Mouse (Mus musculus) kidney, postnatal 14 days (tissue): Measurements from ENCODE around the gene Tpk1.
"Not testable (repeated sequence)": the region's sequence is repeated elsewhere in the genome, so short reads cannot be mapped to it uniquely, and the experiment has no call there.

Experiments used
- DNase-seq: peaks from one replicate; pipeline ENCODE4 v3.0.0; 2022; ENCODE audit warnings: mixed read lengths

Gene Tpk1

DNA sequence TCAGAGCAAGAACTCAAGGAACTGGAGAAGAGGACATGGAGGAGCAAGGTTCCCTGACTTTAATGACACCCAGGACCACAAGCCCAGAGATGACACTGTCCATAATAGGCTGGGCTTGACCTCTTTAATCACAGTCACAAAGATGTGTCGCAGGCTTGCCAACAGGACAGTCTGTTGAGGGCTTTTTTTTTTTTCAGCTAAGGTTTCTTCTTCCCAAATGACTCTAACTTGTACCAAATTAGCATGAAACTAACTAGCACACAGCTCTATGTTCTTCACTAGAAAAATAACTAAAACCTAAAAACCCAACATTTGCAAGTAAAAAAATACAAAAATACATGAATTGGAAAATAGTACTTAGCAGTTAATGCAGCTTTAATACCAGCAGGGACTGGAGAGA is 27.2 kb downstream of the Tpk1 start:
- DNase-seq: no peak

DNA sequence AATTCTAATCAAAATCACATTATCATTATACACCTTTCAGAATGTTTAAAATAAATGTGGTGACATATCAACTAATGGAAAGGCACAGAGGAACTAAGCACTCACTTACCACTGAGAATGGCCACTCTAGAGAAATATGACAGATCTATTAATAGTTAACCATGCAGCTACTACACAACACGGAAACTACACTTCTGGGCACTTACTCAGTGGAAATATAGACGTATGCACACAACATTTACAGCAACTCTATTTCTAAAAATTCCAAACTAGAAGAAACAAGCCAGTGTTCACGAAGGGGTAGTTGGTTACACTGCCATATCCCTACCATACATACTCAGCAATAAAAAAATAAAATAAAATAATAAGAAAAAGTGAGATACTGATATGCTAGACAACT is 28.0 kb downstream of the Tpk1 start:
- no peak for DNase-seq

DNA sequence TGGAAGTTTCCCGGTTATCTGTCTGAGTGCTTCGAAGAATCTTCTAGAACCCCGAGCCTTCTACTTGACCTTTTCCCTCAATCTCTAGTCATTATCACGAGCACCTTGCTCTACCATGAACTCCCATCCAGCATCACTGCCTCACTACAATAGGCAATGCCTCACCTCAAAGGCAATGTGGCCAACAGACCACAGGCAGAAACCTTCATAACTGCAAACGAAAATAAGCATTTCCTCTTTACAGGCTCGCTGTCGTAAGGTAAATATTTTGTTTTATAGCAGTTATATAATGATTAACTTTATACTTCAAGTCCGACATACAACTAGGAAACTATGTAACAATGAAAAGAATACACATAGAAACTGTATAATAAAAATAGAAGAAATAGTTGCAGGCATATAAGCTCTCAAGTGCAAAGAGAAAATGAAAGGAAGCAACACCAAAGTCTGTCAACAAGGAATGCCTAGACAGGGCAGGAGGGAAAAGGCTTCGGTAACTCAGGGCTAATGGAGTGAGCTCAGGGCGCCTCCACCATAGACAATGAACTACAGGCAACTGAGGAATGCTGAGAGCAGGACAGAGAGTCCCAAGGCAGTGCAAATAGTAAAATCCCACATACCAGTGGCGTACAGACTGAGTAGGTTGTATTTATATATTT is 29.0 kb downstream of the Tpk1 start:
- no peak for DNase-seq

DNA sequence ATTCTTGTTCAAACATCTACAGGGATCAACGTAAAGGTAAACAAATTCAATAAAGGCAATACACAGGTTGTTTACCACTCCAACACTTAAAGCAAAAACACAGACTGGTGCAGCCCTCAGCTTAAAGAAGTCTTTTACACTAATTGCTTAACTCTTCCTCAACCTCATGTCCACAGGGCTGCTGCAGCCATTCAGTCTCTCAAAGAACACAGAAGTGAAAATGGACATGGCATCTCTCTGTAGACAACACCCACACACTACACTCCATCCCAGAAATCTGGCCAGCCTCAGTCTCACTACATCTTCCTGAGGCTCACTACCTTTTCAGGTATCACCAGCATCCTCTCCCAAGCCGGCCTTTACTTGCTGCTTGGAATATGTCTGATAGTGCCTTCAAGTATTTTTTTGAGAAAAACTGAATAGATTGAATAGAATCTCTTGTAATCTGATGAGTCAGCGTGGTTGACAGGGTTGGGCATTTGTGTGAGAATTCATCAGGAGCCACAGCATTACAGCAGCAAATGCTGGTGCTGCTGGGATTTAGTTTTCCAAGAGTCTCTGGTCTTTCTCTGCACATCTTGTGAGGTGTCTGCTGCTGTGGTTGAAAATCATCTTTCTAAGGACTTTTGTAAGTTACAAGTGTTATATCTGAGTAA is 32.6 kb downstream of the Tpk1 start:
- no peak for DNase-seq

DNA sequence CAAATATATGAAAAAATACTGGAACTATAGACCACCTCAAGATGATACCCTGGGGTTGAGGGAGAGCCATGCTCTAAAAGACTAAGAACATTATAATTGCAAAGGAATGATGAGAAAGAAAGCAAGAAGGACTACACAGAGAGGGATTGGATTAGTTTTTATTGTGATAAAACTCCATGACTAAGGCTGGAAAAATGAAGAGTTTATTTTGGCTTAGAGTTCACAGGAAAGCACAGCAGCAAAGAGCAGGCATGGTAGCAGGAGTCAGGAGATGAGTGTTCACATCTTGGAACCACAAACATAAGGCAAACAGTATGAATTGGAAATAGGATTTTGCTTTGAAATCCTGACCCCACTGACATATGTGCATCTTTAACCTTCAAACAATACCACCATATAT is 33.2 kb downstream of the Tpk1 start:
- no peak for DNase-seq

DNA sequence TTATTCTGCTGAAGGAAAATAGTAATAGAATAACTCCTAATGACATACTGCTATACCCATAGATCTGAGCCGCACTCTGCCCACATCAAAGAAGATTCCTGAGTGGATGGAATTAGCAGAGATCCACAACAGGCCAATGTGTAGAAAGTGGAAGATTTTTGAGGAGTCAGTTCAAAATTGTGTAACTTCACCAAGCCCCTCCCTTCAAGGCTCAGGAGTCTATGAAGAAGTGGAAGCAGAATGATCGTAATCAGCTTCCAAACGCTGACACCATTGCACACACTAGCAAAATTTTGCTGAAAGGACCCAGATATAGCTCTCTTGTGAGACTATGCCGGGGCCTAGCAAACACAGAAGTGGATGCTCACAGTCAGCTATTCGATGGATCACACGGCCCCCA is 42.6 kb downstream of the Tpk1 start:
- DNase-seq: not testable (repeated sequence)

DNA sequence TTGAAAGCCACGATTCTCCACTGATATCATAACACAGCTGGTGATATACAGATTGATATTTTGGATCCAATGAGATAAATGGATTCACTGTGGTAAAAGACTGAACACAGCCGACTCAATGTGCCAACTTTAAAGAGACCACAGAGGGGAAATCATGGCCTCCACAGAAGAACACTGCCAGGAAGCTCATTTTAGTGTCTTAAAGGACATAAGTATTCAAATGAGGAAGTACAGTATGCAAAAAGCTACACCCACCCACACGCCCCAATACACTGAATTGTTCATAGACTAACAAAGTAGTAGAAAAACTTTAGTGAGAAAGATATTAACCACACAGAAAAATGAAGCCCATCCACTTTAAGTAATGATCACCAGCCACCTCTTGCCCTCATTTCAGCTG is 46.8 kb downstream of the Tpk1 start:
- no peak for DNase-seq

DNA sequence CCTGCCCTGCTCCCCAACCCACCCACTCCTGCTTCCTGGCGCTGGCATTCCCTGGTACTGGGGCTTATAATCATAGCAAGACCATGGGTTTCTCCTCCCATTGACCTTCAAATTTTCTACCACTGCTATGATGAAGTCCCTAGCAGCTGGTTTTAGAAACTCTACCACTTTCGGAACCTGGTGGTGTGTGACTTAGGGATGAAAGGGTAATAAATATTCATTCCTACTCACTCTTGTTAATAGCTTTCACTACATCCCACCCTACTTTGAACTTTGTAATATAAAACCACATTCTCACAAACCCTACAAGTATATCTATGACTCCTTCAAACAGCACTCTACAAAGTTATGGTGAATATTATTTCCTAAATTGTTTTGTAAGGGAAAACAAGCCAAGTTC is 54.3 kb downstream of the Tpk1 start:
- DNase-seq: no peak

DNA sequence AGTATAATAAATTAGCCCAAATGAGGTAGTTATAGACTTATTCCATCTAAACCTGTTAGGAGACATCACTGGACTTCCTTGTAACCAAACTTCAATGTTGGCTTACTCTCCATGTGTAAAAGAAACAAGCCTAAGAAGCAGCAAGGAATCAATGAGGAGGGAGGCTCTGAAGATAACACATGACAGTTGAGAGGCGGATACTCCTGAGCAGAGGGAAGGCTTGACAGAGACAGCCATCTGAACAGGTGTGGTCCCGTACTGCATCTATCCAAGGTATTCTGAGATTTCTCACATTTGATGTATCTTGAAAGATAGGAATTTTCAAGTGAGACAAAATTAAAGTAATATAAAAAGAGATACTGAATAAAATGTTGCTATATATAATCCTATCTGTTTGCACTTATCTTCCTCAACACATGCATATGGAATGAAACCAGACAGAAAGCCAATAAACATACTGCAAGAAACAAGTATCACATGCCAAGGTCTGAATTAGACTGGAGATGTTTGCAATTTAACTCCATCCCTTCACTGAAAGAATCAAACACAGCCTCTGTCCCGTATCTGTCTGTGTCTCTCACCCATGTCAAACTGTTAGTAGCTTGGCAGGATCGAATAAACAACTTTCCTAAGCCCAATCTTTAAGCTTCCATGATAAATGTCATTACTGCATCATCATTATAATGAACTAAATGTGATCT is 75.1 kb downstream of the Tpk1 start:
- no peak for DNase-seq

DNA sequence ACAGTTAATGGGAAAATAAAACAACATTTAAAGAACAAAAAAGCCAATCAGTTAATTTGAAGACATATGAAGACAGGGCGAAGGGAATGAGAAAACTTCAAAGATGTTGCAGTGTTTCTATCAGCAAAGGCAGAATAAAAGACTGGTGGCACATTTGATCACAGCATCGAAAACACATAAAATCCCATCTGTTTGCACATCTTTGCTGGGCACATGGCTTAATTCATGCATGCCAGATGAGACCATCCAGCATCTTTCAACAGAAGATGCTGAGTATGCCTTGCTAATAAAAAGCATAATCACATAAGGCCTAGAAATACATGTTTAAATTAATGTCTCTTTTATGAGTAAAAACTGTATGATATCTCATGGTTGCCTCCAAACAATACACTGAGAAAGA is 80.8 kb downstream of the Tpk1 start:
- no peak for DNase-seq

DNA sequence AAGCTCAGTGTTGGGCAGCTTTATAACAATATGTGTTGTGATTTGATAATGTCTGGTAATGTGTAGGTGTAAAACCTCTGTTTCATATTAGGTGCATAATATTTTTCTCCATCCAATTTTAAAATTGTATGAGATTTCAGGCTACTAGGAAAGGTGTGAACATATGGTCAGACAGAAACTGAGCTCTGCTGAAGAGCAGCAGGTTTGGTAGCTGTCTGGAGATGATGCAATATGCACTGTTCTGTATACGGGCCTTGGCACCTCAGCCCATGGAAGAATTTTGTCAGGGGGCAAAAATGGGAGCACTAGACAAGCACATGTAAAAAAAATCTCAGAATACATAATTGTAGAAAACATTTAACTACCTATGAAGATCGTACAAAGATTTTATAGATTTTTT is 84.3 kb downstream of the Tpk1 start:
- DNase-seq: no peak

DNA sequence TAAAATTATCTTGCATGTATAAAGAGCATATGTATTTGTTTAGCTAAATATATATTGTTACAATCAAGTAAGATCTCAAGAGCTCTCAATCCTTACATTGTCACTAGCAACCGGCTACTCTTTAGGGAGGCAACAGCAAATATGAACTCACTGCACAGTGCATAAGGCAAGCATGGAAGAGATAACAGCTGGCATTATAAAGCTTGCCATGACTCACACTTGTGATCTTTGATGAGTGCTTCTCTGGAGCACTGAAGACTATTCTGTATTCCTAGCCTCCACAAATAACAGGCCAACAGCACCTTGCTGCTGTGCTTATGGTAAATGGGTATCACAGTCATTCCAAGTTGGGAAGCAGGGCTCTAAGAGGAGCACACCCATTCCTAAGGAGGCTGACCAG is 98.2 kb downstream of the Tpk1 start:
- DNase-seq: no peak

DNA sequence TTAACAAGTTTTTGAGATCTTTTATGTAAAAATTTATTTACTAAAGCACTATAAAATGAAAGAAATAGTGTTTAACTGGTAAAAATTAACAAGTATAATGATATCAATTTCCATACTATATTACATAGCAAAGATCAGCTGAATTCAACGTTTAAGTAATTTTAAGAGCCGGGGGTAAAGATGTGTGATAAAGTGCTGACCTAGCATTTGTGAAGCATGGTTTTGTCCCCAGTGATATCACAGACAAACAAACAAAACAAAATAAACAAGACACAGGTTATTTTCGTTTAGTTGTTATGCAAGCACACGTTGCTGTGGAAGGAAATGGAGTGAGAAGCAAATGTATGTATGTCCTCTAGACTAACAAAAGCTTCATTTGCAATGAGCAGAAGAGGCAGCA is 103.6 kb downstream of the Tpk1 start:
- DNase-seq: no peak

DNA sequence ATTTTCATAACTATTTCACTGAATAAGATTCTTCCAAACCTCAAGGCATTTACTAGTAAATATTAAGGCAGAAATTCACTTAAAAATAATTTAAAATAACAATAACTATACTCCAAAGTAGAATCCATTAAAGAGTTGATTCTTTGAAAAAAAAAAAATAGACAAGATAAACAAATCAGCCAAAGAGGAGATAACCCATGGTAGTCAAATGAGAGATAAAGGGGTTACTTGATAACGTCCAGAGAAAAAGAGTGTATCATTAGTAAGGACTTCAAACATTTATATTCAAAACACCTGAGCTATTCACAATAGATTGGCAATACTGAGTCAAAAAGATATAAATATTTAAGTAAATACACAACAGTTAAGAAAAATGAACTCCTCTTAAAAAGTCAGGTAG is 114.7 kb downstream of the Tpk1 start:
- DNase-seq: no peak

DNA sequence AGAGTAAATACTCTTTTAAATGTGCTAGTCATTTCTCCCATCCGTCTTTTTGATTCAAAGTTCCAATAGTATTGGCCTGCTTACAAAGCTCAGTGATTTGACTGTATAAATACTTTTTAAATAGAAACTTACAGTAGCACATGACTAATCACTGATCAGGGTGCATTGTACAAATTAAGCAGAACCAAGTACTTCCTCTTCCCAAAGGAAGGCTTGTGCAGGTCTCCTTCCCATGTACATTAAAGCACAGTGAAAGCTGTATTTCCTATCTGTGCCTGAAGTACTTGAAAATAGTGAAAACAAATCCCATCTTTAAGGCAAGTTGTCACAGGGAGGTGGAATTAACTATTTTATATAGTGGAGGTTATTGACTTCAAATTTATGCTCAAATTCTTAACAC is 119.5 kb downstream of the Tpk1 start:
- no peak for DNase-seq

DNA sequence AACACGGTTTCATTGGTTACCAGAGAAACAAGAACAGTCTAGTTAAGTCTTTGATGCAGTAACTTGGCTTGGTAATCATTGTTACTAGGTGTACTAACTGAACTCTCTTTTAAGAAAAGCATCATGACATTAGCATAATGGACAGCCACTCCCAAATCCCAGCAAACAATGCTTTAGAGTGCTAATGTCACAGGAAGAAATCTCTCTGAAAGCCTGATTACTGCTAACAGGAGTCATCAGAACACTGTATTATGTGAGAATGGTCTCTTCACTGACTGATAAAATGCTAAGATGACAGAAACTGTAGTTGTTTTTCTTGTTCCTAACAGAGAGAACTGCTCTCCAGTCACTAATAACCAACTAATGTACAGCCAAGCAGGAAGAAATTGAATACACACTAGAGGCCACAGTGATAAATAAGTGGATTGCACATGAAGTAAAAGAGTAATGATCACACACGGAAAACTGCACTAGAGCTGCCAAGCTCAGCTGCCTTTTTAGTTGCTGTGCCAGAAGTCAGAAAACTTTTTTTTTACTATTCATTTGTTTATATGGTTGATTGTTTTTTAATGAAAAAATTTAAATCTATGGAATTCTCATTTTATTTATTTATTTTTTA is 128.7 kb downstream of the Tpk1 start:
- DNase-seq: no peak

DNA sequence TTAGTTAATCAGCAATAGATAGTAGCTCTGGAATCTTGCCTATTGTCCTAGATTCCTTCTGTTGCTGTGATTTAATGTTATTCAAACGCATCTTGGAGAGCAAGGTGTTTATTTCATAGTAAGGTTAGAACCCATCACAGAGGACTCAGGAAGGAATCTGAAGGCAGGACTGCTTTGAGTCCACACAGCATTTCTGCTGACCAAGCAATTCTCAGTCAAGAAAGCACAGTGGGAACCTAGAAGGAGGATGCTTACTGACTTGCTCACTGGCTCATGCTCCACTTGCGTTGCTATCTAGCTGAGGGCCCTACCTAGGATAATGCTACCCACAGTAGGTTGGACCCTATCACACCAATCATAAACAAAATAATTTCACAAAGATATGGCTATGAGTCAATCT is 130.6 kb downstream of the Tpk1 start:
- no peak for DNase-seq

DNA sequence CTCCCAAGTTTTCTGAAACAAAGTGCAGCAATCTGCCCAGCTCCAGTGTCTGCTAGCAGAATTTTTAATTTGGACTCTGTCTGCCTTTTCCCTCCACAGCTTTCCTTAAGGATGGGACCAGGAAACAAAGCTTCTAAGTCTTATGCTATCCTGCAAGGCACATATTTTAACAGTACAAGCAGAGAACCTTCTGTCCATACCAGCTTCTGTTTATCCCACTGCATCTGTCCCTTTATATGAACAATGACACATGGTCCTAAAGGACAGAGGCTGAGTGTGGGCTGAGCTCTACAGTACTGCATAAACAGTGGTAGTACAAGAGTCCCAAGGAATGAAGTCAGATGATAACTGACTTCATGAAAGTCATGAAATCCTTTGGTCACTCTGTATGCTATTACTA is 132.8 kb downstream of the Tpk1 start:
- DNase-seq: no peak

DNA sequence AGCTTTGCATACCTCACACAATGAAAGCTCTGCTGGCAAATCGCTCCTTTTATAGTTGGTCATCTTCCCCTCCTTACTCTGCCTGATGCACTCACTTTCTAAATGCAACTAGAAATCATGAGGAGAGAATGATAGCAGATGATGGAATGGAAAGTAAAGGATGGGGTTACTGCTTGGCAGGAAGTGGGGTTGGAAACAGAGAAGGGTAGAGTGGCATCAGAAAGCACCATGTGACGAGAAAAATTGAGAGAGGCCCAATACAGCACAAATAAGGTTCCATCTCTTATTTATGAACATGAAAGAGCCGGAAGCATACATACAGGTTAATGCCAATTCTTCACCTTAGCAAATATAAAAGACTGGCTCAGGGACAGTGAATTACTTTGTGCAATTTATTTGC is 133.3 kb downstream of the Tpk1 start:
- no peak for DNase-seq

DNA sequence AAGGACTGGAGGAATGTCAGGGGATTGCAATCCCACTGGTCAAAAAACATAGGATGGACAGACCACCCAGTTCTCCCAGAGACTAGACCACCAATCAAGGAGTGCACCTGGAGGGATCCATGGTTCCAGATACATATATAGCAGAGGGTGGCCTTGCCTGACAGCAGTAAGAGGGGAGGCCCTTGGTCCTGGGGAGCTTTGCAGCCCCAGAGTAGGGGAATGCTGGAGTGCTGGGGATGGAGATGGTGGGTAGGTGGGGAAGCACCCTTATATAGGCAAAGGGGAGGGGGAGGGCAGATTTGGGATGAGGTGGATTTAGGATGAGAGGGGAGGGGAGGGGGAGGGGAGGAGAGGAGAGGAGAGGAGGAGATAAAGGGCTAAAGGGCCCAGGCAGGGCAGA is 134.1 kb downstream of the Tpk1 start:
- no peak for DNase-seq

DNA sequence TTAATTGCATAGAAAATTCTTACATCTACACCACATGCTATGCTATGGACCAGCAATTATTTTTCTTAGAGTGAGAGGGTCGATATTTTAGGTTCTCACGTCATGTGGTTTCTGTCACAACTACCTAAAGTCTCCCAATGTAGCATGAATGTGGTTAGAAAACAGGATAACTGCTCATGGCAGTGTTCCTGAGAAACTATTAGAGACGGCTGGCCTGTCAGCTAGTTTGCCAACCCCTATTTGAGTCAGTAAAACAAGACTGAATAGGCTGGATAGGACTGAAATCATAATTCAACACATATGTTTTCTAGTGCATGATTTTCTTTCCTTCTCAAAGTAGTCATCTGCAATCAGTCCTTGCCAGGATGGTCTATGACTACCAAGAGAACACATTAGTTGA is 137.1 kb downstream of the Tpk1 start:
- no peak for DNase-seq

DNA sequence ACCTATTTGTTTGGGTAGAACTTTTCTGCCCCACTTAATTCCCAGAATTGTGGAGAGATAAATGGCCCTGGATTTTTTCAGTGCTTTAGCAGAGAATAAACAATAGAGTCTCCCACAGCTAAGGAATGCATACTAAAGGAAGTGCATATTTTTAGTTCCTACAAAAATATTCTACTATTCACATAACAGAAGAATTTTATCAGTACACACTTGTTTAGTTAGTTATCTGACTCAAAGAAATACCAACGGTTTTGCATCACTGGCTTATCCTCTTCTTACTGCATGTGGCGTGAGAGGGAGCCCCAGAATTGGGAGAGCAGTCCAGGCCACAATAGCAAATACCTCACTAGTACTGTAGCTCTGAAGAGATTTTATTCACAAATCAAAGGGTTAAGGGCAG is 141.1 kb downstream of the Tpk1 start:
- no peak for DNase-seq

DNA sequence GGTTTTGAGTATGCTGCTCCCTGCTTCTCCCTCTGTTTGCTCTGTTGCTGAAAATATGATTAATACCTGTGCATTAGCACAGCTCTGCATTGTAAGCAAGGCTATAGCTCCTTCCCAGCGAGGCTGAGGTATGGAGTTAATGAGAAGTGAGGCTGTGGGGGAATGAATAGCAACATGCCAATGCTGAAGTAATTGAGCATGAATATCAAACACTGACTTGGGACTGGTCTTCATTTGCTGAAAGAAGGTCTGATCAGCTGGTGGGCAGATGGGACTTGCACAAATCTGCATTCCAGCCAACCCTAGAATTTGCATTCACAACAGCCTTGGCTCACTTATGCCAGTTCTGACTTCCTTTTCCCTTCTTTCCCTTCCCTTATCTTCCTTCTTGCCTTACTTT is 144.0 kb downstream of the Tpk1 start:
- DNase-seq: no peak

DNA sequence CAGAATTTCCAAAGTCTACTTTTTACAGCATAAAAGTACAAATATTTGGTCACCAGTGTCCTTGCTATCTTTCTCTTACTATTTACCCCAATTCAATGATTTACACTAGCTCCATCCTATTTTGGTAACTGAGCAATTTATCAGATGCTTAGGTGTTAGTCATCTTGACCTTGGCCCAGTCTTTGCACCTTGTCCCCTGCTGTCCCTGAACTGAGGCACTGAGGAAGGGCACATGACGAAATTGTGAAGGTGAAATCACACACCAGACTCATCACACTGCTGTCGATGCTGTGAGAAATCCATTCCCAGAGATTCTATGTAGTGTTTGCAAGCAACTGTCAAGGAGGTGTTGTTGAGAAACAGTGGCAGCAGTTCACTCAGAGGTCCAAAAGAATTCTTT is 145.9 kb downstream of the Tpk1 start:
- no peak for DNase-seq
